Mouse (Mus musculus): ENCODE results near the gene Efcab8.

DNA sequence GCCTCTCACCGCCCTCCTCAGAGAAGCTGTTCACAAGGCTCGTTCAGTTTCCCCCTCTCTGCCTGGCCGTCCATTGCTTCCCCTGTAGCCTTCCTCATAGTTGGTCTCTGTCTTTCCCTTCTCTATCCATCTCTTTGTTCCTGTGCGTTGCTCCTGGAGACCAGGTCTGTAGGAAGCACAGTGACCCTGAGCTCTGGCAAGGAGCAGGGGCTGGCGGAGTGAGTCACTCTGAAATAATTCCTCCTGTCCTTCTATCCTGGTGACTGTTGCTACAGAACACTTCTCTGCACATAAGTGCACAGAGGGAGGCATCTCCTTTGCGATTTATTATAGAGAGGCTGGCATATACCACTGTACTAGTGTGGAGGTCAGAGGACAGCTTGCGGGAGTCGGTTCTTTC lies 28.4 kb downstream of the Efcab8 start:
- TF ChIP-seq POLR2A (IDR thresholded peaks at IDR 0.05; ENCODE audit: borderline replicate concordance, low read depth, low read length), result no peak
- TF ChIP-seq CTCF (IDR thresholded peaks at IDR 0.05; ENCODE audit: low read depth, low read length), result no peak
